Mouse (Mus musculus): ENCODE data around the gene Cd244a.

GRCm38 (mm10) chr1:171552230-171552629, 6.8 kb upstream of the Cd244a start:
- no peak for TF ChIP-seq CTCF (conservative IDR thresholded peaks at IDR 0.05 in 1 of 2, IDR thresholded peaks at IDR 0.05 in 1 of 2; ENCODE audit: low read depth in 2 of 2, low read length in 2 of 2)
- TF ChIP-seq MAFK (IDR thresholded peaks at IDR 0.05; ENCODE audit: insufficient replicate concordance, low read length), result no peak
- TF ChIP-seq ZNF384 (IDR thresholded peaks at IDR 0.05; ENCODE audit: low read depth, low read length), result no peak
- no peak for TF ChIP-seq MAX (IDR thresholded peaks at IDR 0.05; ENCODE audit: low read length)
- TF ChIP-seq CHD2 (IDR thresholded peaks at IDR 0.05; ENCODE audit: low read length), result no peak
- no peak for TF ChIP-seq E2F4 (IDR thresholded peaks at IDR 0.05; ENCODE audit: insufficient replicate concordance, low read depth, low read length)
- TF ChIP-seq POLR2AphosphoS2 (IDR thresholded peaks at IDR 0.05; ENCODE audit: low read depth, low read length), result no peak
- TF ChIP-seq ZKSCAN1 (IDR thresholded peaks at IDR 0.05; ENCODE audit: borderline replicate concordance, low read depth, low read length), result no peak
- TF ChIP-seq MXI1 (IDR thresholded peaks at IDR 0.05; ENCODE audit: low read depth, low read length), result no peak
- TF ChIP-seq MAZ (IDR thresholded peaks at IDR 0.05; ENCODE audit: low read depth, low read length), result no peak
- no peak for TF ChIP-seq POLR2A (IDR thresholded peaks at IDR 0.05; ENCODE audit: low read depth, low read length)

All from CH12.LX (cell line).